Mouse (Mus musculus): Measurements from ENCODE around the gene Stx16. TPM values are rescaled to one million over a fixed set of nuclear protein-coding genes. Genes with fewer than 3 reads are reported as not detected.

Stx16 gene
- polyA plus RNA-seq, 1 experiment from 2014 or later = 12.6 TPM

- 49% methylated on average over 2 of the region's 2 CpGs for WGBS
Observed at GRCm38 (mm10) chr2:174061219-174061618, 14.9 kb upstream of the Stx16 start.

DNA sequence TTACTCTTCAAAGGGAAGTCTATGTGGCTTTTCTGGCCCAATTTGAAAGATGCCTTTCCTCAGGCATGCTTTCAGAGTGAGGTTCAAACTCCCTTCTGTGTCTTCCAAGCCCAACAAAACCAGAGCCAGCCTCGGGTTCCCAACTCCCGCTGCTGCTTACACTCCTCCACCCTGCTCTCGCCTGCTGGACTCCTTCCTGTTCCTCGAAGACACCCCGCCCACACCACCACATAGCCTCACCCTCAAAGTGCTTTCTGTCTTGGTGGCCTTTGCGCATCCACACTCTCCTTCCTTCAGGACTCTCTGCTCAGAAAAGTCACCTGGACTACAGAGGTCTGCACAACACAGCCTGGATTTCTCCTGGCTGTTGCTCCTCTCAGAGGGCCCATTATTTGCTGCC lies 13.0 kb upstream of the Stx16 start:
- peaks cover 41% of the 10 kb centered on the region for H3K4me1 ChIP-seq
- peak; percentile 82 for ATAC-seq (ENCODE audit: insufficient number of reproducible peaks, low FRiP score, low TSS enrichment, low read depth)
- H3K9ac ChIP-seq = no peak overlapping the region
- no peaks in the 10 kb centered on the region for H3K36me3 ChIP-seq
- H3K9me3 ChIP-seq = no peaks in the 10 kb centered on the region
- no peaks in the 10 kb centered on the region for H3K27me3 ChIP-seq
- H3K27ac ChIP-seq = peak overlapping the region; percentile 92
- peak overlapping the region; percentile 17; the same call in 1 of the 2 replicates for H3K4me2 ChIP-seq
- WGBS = 39% methylated on average over 6 of the region's 6 CpGs
- H3K4me3 ChIP-seq = no peak overlapping the region

More at GRCm38 (mm10) chr2:174061219-174061618, 14.9 kb upstream of the Stx16 start:
- Histone ChIP-seq H3K36me3 (no peaks in the 10 kb centered on the region), H3K4me3 (no peak overlapping the region), H3K27ac (no peak overlapping the region), H3K4me2 (no peak overlapping the region), H3K9me3 (no peaks in the 10 kb centered on the region), H3K27me3 (no peaks in the 10 kb centered on the region), H3K4me1 (peaks cover 50% of the 10 kb centered on the region), H3K9ac (no peak overlapping the region)
- ATAC-seq (ENCODE audit: insufficient number of reproducible peaks, low FRiP score, low TSS enrichment, low read depth) = no peak

GRCm38 (mm10) chr2:174063527-174064211 lies 12.4 kb upstream of the Stx16 start:
- H3K9me3 ChIP-seq = no peaks in the 10 kb centered on the region
- H3K27ac ChIP-seq = peak overlapping the region; percentile 92
- H3K36me3 ChIP-seq = no peaks in the 10 kb centered on the region
- peak; percentile 86 for ATAC-seq (ENCODE audit: insufficient number of reproducible peaks, low FRiP score, low TSS enrichment, low read depth)
- WGBS = 30% methylated on average over 9 of the region's 9 CpGs
- peak overlapping the region; percentile 17; the same call in 1 of the 2 replicates for H3K4me2 ChIP-seq
- no peaks in the 10 kb centered on the region for H3K27me3 ChIP-seq
- H3K4me1 ChIP-seq = peaks cover 36% of the 10 kb centered on the region
- H3K9ac ChIP-seq = no peak overlapping the region
- H3K4me3 ChIP-seq = no peak overlapping the region

DNA sequence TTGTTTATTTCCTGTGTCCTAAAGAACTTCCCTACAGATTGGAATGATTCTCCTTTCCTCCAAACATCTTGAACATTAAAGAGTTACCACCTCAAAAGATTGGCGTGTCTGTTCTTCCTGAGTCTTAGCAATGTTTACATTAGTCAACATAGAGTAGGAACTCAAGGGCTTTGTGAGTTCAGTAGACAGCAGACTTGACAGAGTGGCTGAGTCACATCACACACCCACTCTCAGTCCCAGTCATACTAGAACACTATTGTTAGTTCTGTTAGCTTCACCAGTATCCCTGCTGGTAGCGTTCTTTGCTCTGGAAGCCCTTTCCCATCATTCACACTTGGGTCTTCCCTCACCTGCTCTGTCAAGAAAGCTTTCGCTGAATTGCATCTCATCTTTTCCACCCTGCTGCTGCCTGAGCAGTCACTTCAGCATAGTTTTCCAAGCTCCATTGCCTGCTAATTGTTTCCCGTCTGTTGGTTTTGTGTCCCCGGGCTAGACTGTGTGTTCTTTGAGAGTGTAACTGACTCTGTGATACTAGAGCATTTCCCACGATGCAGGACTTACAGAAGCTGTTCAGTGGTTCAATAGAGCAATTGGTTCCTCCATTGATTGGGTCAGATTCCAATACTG lies 8.2 kb upstream of the Stx16 start:
- 83% methylated on average over 6 of the region's 6 CpGs for WGBS
- Histone ChIP-seq H3K36me3 (no peaks in the 10 kb centered on the region), H3K4me3 (no peak overlapping the region), H3K9ac (no peak overlapping the region), H3K9me3 (no peaks in the 10 kb centered on the region), H3K27ac (no peak overlapping the region), H3K4me1 (peaks cover 27% of the 10 kb centered on the region), H3K27me3 (no peaks in the 10 kb centered on the region), H3K4me2 (no peak overlapping the region)
- ATAC-seq (ENCODE audit: insufficient number of reproducible peaks, low FRiP score, low TSS enrichment, low read depth) = no peak

- WGBS = 70% methylated on average over 3 of the region's 3 CpGs
- H3K27ac ChIP-seq = no peak overlapping the region
- no peak for ATAC-seq (ENCODE audit: insufficient number of reproducible peaks, low FRiP score, low TSS enrichment, low read depth)
- no peak overlapping the region for H3K4me2 ChIP-seq
- H3K27me3 ChIP-seq = no peaks in the 10 kb centered on the region
- peaks cover 26% of the 10 kb centered on the region for H3K4me1 ChIP-seq
- no peaks in the 10 kb centered on the region for H3K36me3 ChIP-seq
- H3K4me3 ChIP-seq = no peak overlapping the region
- no peak overlapping the region for H3K9ac ChIP-seq
- H3K9me3 ChIP-seq = no peaks in the 10 kb centered on the region
Observed at GRCm38 (mm10) chr2:174069532-174070049, 6.5 kb upstream of the Stx16 start.

GRCm38 (mm10) chr2:174071406-174071805 lies 4.7 kb upstream of the Stx16 start:
- H3K4me1 ChIP-seq = peaks cover 39% of the 10 kb centered on the region
- no peak overlapping the region for H3K4me2 ChIP-seq
- 57% methylated on average over 5 of the region's 5 CpGs for WGBS
- 0 out of 2 replicates have a peak overlapping the region, but pooled peaks have one; percentile 34 for H3K27ac ChIP-seq
- no peak overlapping the region for H3K4me3 ChIP-seq
- no peaks in the 10 kb centered on the region for H3K9me3 ChIP-seq
- no peak for ATAC-seq (ENCODE audit: insufficient number of reproducible peaks, low FRiP score, low TSS enrichment, low read depth)
- H3K9ac ChIP-seq = no peak overlapping the region
- no peaks in the 10 kb centered on the region for H3K27me3 ChIP-seq
- no peaks in the 10 kb centered on the region for H3K36me3 ChIP-seq

DNA sequence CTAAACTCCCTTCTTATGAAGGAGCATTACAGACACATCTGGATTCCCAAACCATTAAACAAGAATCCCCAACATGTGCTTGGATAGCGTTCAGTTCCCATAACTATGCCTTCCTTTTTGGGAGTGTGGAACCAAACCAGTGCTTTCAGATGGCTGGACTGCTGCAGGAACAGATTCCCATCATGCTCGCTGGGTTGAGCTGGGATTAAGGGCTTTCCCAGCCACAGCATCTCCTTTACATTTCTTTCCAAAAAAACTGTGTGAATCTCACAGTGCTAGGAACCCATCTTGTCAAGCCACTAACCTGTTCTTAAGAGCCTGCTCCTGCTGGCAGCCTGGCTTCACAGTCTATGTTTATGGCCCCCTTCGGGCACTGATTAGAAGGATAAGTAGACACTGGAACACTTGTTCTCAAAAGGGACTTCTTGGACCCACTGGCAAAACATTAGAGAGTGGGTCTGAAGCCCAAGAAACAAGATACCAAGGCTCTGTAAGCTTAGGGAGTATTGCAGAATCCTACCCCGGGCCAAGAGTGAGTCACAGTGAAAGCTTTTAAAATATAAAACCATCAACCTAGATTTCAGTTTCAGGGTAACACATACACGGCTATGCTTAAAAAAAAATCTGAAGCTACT lies 2.8 kb upstream of the Stx16 start:
- Histone ChIP-seq H3K4me2 (no peak overlapping the region), H3K9me3 (no peaks in the 10 kb centered on the region), H3K9ac (no peak overlapping the region), H3K27ac (peak overlapping the region; percentile 99), H3K4me3 (no peak overlapping the region), H3K27me3 (no peaks in the 10 kb centered on the region), H3K36me3 (no peaks in the 10 kb centered on the region), H3K4me1 (peaks cover 49% of the 10 kb centered on the region)
- 34% methylated on average over 5 of the region's 5 CpGs for WGBS
- 0 out of 2 replicates have a peak, but pooled peaks have one; percentile 11 for ATAC-seq (ENCODE audit: insufficient number of reproducible peaks, low FRiP score, low TSS enrichment, low read depth)

GRCm38 (mm10) chr2:174074621-174075020 lies 1.5 kb upstream of the Stx16 start:
- WGBS = 3% methylated on average over 8 of the region's 13 CpGs
- peak overlapping the region; percentile 99 for H3K27ac ChIP-seq
- no peaks in the 10 kb centered on the region for H3K27me3 ChIP-seq
- H3K9ac ChIP-seq = no peak overlapping the region
- H3K9me3 ChIP-seq = no peaks in the 10 kb centered on the region
- peak overlapping the region; percentile 61 for H3K4me2 ChIP-seq
- no peak for ATAC-seq (ENCODE audit: insufficient number of reproducible peaks, low FRiP score, low TSS enrichment, low read depth)
- no peaks in the 10 kb centered on the region for H3K36me3 ChIP-seq
- peak overlapping the region; percentile 24 for H3K4me3 ChIP-seq
- H3K4me1 ChIP-seq = peaks cover 51% of the 10 kb centered on the region

- Histone ChIP-seq H3K9me3 (no peaks in the 10 kb centered on the region), H3K4me1 (peaks cover 51% of the 10 kb centered on the region), H3K4me3 (peak overlapping the region; percentile 24), H3K4me2 (peak overlapping the region; percentile 61), H3K36me3 (no peaks in the 10 kb centered on the region), H3K27me3 (no peaks in the 10 kb centered on the region), H3K27ac (peak overlapping the region; percentile 99), H3K9ac (no peak overlapping the region)
- no peak for ATAC-seq (ENCODE audit: insufficient number of reproducible peaks, low FRiP score, low TSS enrichment, low read depth)
- WGBS = 3% methylated on average over 22 of the region's 22 CpGs
Observed at GRCm38 (mm10) chr2:174075072-174075570, 987 bp upstream of the Stx16 start.

DNA sequence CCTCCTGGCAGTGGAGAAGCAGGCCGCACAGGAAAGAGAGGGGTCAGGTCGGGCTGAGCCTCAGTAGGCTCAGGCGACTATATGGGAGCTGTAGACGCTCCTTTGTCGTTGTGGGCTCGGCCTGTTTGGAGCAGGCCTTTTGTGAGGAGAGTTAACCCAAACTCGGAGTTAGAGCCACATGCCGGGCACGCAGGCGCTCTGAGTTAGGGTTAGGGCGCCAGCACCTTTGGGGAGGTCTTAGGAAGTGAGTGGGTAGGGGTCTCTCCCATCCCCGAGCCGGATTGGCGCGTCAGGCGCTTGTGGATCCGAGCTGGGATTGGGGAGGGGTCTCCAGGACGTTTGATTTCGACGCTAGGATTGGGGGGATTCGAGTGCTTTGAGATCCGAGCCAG lies 321 bp downstream of the Stx16 start:
- peaks cover 56% of the 10 kb centered on the region for H3K4me1 ChIP-seq

GRCm38 (mm10) chr2:174077004-174077695 lies 1.0 kb downstream of the Stx16 start:
- WGBS = under 1% methylated on average over 19 of the region's 19 CpGs
- Histone ChIP-seq H3K4me3 (peak overlapping the region; percentile 75), H3K27me3 (no peaks in the 10 kb centered on the region), H3K9me3 (no peaks in the 10 kb centered on the region), H3K4me2 (peak overlapping the region; percentile 61), H3K36me3 (no peaks in the 10 kb centered on the region), H3K9ac (peak overlapping the region; percentile 85), H3K27ac (peak overlapping the region; percentile 99), H3K4me1 (peaks cover 59% of the 10 kb centered on the region)
- no peak for ATAC-seq (ENCODE audit: insufficient number of reproducible peaks, low FRiP score, low TSS enrichment, low read depth)

More for the DNA sequence above, 321 bp downstream of the Stx16 start:
- no peaks in the 10 kb centered on the region for H3K9me3 ChIP-seq
- no peaks in the 10 kb centered on the region for H3K27me3 ChIP-seq
- no peaks in the 10 kb centered on the region for H3K36me3 ChIP-seq
- peak overlapping the region; percentile 75 for H3K4me3 ChIP-seq
- peak overlapping the region; percentile 85 for H3K9ac ChIP-seq
- H3K4me2 ChIP-seq = peak overlapping the region; percentile 61
- H3K27ac ChIP-seq = peak overlapping the region; percentile 99
- under 1% methylated on average over 22 of the region's 22 CpGs for WGBS
- peak; percentile 36; the same call in 1 of the 2 replicates for ATAC-seq (ENCODE audit: insufficient number of reproducible peaks, low FRiP score, low TSS enrichment, low read depth)

All from limb, embryonic 15.5 days (tissue).